Mouse (Mus musculus) MEL (cell line): ENCODE measurements around the gene Vmn1r151. TPM values are rescaled to one million over a fixed set of nuclear protein-coding genes. Genes with fewer than 3 reads are reported as not detected.
"Not testable (repeated sequence)": the region's sequence is repeated elsewhere in the genome, so short reads cannot be mapped to it uniquely, and the experiment has no call there.

Experiments
- DNase-seq: peaks from one replicate; pipeline ENCODE4 v3.0.0; 2011; ENCODE audit warnings: low read depth, low spot score
- H3K27ac ChIP-seq: 2 replicates; pipeline ENCODE4 v1.5.1; 2012; ENCODE audit warnings: low read depth, mild to moderate bottlenecking, control low read depth, low read length, moderate library complexity; ENCODE audit not compliant: control insufficient read depth
- H3K27me3 ChIP-seq, 2 experiments: fragments of 150-350 bp in 1 of 2; sonication (generic) in 1 of 2; 2 replicates each; pipeline ENCODE4 v1.6.1; 2012; ENCODE audit warnings: low read length in 2 of 2, mild to moderate bottlenecking in 2 of 2, improper control_type of control experiment in 1 of 2, moderate library complexity in 1 of 2; ENCODE audit not compliant: insufficient read depth in 2 of 2, control insufficient read depth in 1 of 2
- H3K36me3 ChIP-seq, 2 experiments: 2 replicates each; pipeline ENCODE4 v1.6.1; 2012 to 2014; ENCODE audit warnings: low read length in 2 of 2, improper control_type of control experiment in 1 of 2, inconsistent platforms in 1 of 2, mild to moderate bottlenecking in 1 of 2; ENCODE audit not compliant: insufficient read depth in 2 of 2, control insufficient read depth in 1 of 2
- H3K4me1 ChIP-seq, 2 experiments: fragments of 150-350 bp in 1 of 2; sonication (generic) in 1 of 2; 2 replicates each; pipeline ENCODE4 v1.6.1; 2012; ENCODE audit warnings: low read length in 2 of 2, improper control_type of control experiment in 1 of 2, mild to moderate bottlenecking in 1 of 2; ENCODE audit not compliant: insufficient read depth in 2 of 2, control insufficient read depth in 1 of 2
- H3K4me3 ChIP-seq, 2 experiments: fragments of 150-350 bp in 1 of 2; sonication (generic) in 1 of 2; 2 replicates each; pipeline ENCODE4 v1.5.1; 2012; ENCODE audit warnings: low read depth in 2 of 2, low read length in 2 of 2, mild to moderate bottlenecking in 2 of 2, moderate library complexity in 2 of 2, control low read depth in 1 of 2, improper control_type of control experiment in 1 of 2; ENCODE audit not compliant: control insufficient read depth in 1 of 2, insufficient read depth in 1 of 2
- H3K79me2 ChIP-seq: 2 replicates; pipeline ENCODE4 v1.6.1; 2012; ENCODE audit warnings: mild to moderate bottlenecking, low read length, moderate library complexity; ENCODE audit not compliant: control insufficient read depth, poor library complexity, insufficient read depth
- H3K9ac ChIP-seq: 2 replicates; pipeline ENCODE4 v1.6.1; 2012; ENCODE audit warnings: low read depth, mild to moderate bottlenecking, control low read depth, low read length, moderate library complexity; ENCODE audit not compliant: control insufficient read depth, poor library complexity, severe bottlenecking
- H3K9me3 ChIP-seq: fragments of 150-350 bp; sonication (generic); replicated peaks from 2 replicates; pipeline ENCODE4 v1.6.1; 2012; ENCODE audit warnings: mild to moderate bottlenecking, low read length, improper control_type of control experiment, moderate library complexity; ENCODE audit not compliant: insufficient read depth
- polyA plus RNA-seq, 2 experiments: library from polyadenylated mRNA; stranded (reverse) in 1 of 2; unstranded in 1 of 2; fragments of >175 nt in 1 of 2; fragments of >200 nt in 1 of 2; gene quantifications; 2 replicates each; pipeline versions ENCODE4 v1.2.1 to v1.2.4; 2012; ENCODE audit warnings: low replicate concordance in 2 of 2, low read depth in 1 of 2; ENCODE audit not compliant: insufficient read length in 2 of 2, insufficient read depth in 1 of 2, missing spikeins in 1 of 2
- total RNA-seq: library from RNA; depleted of rRNA; stranded (reverse); fragments of 300-350 nt; gene quantifications from 2 replicates; pipeline ENCODE4 v1.2.3, GENCODE M21; 2012; rRNA removed

The Vmn1r151 gene
- total RNA-seq (not detected in 2 replicates), polyA plus RNA-seq (not detected)

DNA sequence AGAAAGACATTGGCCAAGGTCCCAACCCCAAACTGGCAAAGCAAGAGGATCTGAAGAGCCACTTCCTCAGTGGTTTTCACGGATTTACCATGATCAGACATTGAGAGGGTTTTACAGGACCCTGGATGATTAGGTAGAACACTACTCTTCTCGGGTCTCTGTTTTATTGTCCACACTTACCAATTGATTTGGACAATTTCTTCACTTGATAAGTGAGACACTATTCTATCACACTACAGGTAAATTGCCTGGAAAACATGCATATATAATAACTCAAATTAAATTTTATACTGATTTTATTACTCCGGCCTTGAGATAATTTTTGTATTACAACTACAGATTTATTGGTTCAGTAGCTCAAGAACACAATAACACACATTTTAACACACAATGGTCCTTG lies at the start of gene Vmn1r151:
Gene Vmn1r151 (minus strand): TSS at position 101 of the 400 bp plus-strand sequence.
- not testable (repeated sequence) for H3K27me3 ChIP-seq, H3K4me3 ChIP-seq, H3K27ac ChIP-seq, H3K9me3 ChIP-seq, H3K9ac ChIP-seq, H3K4me1 ChIP-seq, H3K79me2 ChIP-seq, H3K36me3 ChIP-seq, DNase-seq

GRCm38 (mm10) chr7:22534787-22535186 lies 35.3 kb upstream of the Vmn1r151 start, which contains the start of gene Gm8677:
TSS of gene Gm8677 (minus strand) at chr7:22534887.
- not testable (repeated sequence) for H3K27ac ChIP-seq, H3K9me3 ChIP-seq, H3K4me3 ChIP-seq

DNA sequence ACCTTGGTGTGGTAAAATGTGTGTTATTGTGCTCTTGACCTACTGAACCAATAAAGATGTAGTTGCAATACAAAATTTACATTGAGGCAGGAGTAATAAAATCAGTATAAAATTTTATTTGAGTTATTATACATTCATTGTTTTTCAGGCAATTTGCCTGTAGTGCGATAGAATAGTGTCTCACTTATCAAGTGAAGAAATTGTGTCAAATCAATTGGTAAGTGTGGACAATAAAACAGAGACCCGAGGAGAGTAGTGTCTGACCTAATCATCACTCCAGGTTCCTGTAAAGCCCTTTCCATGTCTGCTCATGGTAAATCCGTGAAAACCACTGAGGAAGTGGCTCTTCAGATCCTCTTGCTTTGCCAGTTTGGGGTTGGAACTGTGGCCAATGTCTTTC lies 23.2 kb upstream of the Vmn1r151 start, which contains the start of gene Vmn1r152:
Gene Vmn1r152 (plus strand): TSS at position 301 of the 400 bp plus-strand sequence.
- not testable (repeated sequence) for H3K9ac ChIP-seq, H3K27me3 ChIP-seq, H3K27ac ChIP-seq, H3K9me3 ChIP-seq, DNase-seq, H3K4me1 ChIP-seq, H3K4me3 ChIP-seq, H3K36me3 ChIP-seq, H3K79me2 ChIP-seq

More at GRCm38 (mm10) chr7:22534787-22535186, 35.3 kb upstream of the Vmn1r151 start, which contains the start of gene Gm8677:
- not testable (repeated sequence) for H3K36me3 ChIP-seq, H3K9ac ChIP-seq, DNase-seq, H3K79me2 ChIP-seq, H3K27me3 ChIP-seq, H3K4me1 ChIP-seq

DNA sequence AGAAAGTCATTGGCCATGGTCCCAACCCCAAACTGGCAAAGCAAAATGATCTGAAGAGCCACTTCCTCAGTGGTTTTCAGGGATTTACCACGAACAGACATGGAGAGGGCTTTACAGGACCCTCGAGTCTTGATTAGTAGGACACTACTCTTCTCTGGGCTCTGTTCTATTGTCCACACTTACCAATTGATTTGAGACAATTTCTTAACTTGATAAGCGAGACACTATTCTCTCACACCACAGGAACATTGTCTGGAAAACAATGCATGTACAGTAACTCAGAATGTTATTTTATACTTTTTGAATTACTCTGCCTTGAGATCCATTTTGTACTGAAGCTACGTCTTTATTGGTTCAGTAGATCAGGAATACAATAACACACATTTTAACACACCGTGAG lies 35.5 kb downstream of the Vmn1r151 start, which contains the start of gene Gm10665:
Gene Gm10665 (minus strand): TSS at position 101 of the 400 bp plus-strand sequence.
- H3K27ac ChIP-seq, H3K4me1 ChIP-seq, H3K79me2 ChIP-seq, H3K4me3 ChIP-seq, H3K9ac ChIP-seq, DNase-seq, H3K36me3 ChIP-seq, H3K9me3 ChIP-seq, H3K27me3 ChIP-seq: not testable (repeated sequence)

Other genes with a start within 250 kb of the Vmn1r151 start
- not detected in 2 replicates for gene Gm4187, start 170.0 kb downstream of the Vmn1r151 start, total RNA-seq
- gene Gm4187, start 170.0 kb downstream of the Vmn1r151 start, polyA plus RNA-seq, result not detected
- not detected in 2 replicates for gene Gm8660, start 128.6 kb downstream of the Vmn1r151 start, total RNA-seq
- gene Gm8660, start 128.6 kb downstream of the Vmn1r151 start, polyA plus RNA-seq, result not detected
- gene Vmn1r148, start 86.1 kb downstream of the Vmn1r151 start, total RNA-seq, result not detected in 2 replicates
- not detected for gene Vmn1r148, start 86.1 kb downstream of the Vmn1r151 start, polyA plus RNA-seq
- not detected in 2 replicates for gene Vmn1r149, start 61.4 kb downstream of the Vmn1r151 start, total RNA-seq
- not detected for gene Vmn1r149, start 61.4 kb downstream of the Vmn1r151 start, polyA plus RNA-seq
- not detected in 2 replicates for gene Gm10665, start 35.6 kb downstream of the Vmn1r151 start, total RNA-seq
- gene Gm10665, start 35.6 kb downstream of the Vmn1r151 start, polyA plus RNA-seq, result not detected
- gene Vmn1r152, start 23.3 kb upstream of the Vmn1r151 start, total RNA-seq, result not detected in 2 replicates
- gene Vmn1r152, start 23.3 kb upstream of the Vmn1r151 start, polyA plus RNA-seq, result not detected
- not detected in 2 replicates for gene Gm8677, start 35.2 kb upstream of the Vmn1r151 start, total RNA-seq
- not detected for gene Gm8677, start 35.2 kb upstream of the Vmn1r151 start, polyA plus RNA-seq
- not detected in 2 replicates for gene Gm4201, start 65.7 kb upstream of the Vmn1r151 start, total RNA-seq
- gene Gm4201, start 65.7 kb upstream of the Vmn1r151 start, polyA plus RNA-seq, result not detected
- not detected in 2 replicates for gene Gm4565, start 88.4 kb upstream of the Vmn1r151 start, total RNA-seq
- not detected for gene Gm4565, start 88.4 kb upstream of the Vmn1r151 start, polyA plus RNA-seq
- gene Vmn1r155, start 158.3 kb upstream of the Vmn1r151 start, total RNA-seq, result not detected in 2 replicates
- not detected for gene Vmn1r155, start 158.3 kb upstream of the Vmn1r151 start, polyA plus RNA-seq
- gene Gm8693, start 192.6 kb upstream of the Vmn1r151 start, total RNA-seq, result not detected in 2 replicates
- not detected for gene Gm8693, start 192.6 kb upstream of the Vmn1r151 start, polyA plus RNA-seq
- not detected in 2 replicates for gene Gm4567, start 220.0 kb upstream of the Vmn1r151 start, total RNA-seq
- not detected for gene Gm4567, start 220.0 kb upstream of the Vmn1r151 start, polyA plus RNA-seq